Mouse (Mus musculus) ovary, postnatal 14 days (tissue): ENCODE data around the gene Chrna9.
A peak's percentile ranks its signal among the peaks of the same experiment; 100 is the strongest.

Source experiments
- DNase-seq: peaks from one replicate; pipeline ENCODE4 v3.0.0; 2022; ENCODE audit warnings: low spot score

The Chrna9 gene

DNA sequence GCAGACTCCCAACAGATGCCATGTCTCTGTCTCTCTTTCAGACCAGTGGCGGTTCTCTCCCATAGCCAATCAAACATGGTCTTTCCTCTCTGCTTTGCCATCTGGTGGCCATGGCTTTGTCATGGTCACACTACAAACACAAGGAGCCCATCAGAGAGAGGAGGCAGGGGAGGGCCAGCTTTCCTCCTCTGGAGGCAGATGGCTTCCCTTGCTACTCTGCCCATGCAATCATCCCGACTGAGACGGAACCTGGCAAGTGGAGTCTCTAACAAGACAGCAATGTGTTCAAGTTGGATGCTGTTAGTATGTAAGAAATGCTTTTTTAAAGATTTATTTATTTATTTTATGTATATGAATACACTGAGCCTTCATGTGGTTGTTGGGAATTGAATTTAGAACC lies 14.8 kb upstream of the Chrna9 start:
- no peak for DNase-seq

DNA sequence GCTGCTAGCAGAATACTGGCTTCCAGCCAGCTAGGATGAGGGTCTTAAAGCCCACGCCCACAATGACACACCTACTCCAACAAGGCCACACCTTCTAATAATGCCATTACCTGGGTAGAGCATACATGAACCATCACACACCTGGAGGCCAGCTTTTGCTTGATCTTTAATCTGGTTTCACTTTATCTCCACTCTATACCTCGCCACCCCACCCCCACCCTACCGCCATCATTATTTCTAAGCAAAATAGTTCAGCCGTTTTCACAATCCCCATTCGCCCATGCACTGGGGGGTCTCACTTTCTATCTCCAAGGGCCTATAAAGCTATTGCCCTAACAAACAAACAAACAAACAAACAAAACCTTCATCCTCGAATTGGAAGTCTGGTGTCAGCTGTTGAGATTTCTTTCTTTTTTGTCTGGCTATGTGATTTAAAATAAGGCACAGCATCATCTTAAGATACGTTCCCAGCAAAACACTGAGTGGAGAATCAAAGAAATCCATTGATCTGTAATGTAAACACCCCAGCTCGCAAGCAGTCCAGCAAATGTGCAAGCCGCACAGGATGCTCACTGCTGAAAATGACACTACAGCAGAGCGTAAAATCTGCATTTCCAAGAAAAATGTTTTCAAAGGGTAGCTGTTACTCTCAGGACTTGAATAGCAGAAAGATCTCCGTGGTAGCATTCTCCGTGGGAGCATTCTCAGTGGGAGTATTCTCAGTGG lies 13.9 kb upstream of the Chrna9 start:
- no peak for DNase-seq

DNA sequence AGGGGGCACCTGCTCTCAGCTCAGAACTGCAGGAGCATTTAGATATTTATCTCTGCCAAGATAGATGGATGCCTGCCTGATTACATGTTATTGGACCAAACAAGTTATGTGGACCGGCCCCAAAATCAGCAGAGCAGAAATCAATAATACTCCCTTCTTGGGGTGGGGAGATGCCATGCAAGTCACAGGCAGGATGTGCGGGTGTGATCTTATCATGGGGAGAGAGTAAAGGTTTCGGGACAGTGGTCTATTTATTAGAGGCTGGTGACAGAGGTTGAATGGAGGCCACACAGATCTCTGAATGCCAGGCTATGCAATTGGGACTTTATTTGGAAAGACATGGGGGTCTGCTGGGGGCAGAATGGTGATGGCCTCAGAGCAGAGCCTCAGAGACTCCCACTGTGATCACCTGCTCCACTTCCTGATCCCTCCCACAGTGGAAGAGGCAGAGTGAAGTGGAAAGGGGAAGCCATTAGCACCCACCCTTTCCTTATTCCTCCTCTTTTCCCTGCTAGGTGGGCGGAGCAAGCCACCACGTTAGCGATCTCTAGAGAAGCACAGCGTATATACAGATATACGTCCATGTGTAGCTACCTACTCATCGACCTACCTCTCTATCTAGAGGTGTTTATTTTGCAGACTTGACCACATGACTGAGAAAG lies 13.1 kb upstream of the Chrna9 start:
- DNase-seq = no peak

DNA sequence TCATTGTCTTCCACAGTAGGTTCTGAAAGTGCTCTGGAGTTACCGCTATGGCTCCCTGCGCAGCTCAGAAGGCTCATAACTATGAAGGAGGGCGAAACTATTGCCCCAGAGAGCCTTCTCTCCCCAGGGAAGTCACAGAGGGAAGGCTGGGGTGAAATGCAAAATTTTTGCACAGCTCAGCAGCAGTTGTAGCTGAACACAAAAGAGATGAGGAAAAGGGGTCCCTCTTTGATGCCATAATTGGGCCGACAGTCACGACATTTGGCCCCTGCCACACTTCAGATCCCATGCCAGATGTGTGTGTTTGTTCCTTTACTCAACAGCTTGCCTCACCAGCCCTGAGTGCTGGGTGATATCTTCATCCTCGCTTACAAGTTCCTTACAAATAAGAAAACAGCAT lies 8.1 kb upstream of the Chrna9 start:
- DNase-seq = no peak

DNA sequence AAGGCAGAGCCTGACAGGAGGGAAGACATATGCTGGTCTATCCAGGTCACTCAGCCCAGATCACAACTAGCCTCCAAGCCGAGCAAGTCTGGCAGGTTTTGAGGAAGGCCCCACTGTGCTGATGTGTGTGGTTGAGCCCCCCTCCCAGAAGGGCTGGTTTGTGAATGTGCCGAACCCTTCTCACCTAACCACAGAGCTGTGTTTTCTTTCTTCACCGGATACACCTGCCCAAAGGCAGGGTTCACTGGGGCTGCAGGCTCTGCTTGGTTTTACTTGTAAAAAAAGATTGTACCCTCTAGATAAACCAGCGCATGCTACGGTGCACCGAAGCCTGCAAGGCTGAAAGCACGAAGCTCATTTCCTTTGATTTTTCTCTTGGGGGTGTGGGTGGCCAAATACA lies 5.6 kb upstream of the Chrna9 start:
- DNase-seq = no peak

DNA sequence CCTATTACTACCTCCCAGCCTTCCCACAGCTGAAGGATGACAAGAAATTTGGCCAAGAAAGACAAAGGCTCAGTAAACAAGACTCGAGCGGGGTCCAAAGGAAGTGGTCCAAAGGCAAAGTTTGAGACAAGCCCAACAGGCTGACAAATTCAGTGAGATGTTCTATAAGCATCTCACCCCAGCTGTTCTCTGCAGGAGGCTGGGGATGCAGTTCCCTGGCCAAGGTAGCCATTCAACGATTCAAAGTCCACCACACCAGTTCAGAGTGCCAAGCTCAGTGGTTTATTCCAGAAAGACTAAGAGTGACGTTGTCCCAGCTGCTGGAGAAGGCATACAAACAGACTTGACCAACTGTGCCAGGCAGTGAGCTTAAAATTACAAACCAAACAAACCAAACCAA lies 4.5 kb upstream of the Chrna9 start:
- no peak for DNase-seq

DNA sequence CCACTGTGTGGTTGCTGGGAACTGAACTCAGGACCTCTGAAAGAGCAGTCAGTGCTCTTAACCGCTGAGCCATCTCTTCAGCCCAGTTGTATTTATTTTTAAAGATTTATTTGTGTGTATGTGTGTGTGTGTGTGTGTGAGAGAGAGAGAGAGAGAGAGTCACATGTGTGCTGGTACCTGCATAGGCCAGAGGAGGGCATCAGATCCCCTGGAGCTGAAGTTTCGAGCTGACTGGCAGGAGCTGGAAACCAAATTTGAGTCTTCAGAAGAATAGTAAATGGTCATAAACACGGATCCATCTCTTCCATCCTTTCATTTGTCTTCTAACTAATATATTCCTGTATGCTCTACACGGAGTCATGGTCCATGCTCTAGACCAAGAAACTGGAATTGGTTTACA lies 1.5 kb upstream of the Chrna9 start:
- DNase-seq = no peak

DNA sequence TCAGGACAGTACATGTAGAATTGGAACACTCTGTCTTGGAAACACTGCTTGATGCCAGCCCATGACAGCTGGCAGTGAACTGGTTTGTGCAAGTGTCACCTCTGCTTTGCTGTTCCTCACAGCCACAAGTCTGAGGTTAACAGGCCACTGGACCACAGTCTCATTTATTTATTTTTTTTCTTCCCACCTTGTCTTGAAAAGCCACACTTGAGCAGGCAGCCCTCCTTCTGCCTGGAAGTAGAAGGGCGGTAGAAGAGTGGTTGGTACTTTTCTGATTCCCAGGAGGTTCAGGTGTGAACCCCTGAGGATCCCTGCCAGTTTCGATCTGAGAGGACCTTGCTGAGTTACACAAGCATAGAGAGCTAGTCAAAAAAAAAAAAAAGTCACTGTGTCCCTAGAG lies 957 bp upstream of the Chrna9 start:
- no peak for DNase-seq

DNA sequence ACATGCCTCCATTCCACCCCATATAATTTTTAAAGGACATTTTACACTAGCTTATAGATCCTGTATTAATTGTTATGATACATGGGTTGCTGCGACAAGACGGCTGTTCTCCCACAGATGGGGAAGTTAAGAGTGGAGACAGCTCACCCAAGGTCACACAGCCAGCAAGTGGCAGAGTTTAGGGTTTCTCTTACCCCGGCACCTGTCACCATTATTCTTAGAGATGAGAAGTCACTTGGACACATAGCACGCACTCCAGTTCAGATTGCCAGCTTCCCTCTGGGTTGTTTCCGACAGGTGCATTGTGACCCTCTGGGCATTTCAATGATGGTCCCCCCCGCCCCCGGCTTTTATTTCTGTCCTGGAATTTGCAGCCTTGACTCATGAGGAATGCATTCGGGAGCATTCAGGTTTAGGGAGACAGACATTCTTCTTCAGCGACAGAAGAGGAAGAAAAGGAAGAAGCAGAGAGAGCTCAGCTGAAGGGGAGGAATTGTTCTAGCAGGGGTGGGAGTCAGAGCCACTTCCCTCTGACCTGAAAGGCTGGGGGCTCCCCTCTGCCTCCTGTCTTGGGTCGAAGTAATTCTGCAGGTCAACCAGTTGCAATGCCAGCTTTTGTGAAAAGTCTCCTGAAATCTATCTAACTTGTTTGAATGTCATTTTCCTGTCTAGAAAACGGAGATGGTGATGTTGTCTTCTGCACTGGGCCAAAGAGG lies 2.4 kb downstream of the Chrna9 start:
- no peak for DNase-seq

DNA sequence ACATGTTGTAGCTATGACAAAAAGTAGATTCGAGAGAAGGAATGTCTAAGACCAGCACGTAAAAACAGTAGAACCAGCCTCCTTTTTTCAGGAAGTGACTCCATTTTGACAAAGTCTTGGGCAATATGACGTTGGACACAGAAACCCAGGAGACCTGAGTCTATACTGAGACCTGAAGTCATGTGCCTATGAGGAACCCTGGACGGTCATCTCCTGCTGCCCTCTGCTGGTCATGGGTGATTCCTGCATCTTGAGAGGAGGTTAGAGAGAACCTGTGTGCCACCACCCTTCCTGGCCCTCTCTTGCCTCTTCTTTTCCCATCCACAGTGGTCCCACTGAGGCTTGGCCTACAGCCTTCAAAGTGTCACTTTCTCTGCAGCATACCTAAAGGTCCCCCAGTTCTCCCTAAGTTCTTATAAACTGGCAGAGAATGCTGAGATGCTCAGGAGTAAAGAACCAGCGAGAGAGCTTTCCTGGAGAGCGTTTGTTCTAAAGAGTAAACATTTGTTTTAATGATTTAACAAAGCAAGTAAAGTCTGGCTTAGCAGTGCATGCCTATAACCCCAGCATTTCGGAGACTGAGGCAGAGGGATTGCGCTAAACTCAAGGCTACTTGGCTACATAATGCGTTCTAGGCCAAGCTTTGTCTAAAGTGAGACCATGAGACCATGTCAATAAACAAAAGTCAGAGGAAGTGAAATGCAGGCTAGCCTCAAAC lies 3.4 kb downstream of the Chrna9 start:
- DNase-seq = peak; percentile 85

DNA sequence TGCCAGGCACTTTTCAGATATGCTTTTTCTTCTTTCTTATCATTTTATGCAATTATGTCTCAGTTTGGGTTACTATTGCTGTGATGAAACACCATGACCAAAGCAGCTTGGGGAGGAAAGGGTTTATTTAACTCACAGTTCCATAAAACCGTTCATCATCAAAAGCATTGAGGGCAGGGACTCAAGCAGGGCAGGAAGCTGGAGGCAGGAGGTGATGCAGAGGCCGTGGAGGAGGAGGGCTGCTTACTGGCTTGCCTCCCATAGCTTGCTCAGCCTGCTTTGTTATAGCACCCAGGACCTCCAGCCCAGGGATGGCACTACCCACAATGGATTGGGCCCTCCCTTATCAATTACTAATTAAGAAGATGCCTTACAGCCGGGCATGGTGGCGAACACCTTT lies 6.4 kb downstream of the Chrna9 start:
- no peak for DNase-seq

DNA sequence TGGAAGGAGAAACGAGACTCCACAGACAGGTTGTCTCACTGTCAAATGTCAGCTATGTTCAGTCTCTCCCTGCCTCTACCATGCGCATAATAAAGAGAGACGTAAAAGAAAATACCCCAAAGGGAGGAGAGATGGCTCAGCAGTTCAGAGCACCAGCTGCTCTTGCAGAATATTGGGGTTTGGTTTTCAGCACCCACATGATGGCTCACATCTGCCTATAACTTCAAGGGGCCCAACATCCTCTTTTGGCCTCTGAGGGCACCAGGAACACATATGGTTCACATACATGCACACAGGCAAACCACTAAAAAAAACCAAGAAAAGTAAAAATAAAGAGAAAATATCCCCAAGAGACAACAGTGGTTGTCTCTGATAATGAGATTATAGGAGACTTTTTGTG lies 15.1 kb downstream of the Chrna9 start:
- no peak for DNase-seq

DNA sequence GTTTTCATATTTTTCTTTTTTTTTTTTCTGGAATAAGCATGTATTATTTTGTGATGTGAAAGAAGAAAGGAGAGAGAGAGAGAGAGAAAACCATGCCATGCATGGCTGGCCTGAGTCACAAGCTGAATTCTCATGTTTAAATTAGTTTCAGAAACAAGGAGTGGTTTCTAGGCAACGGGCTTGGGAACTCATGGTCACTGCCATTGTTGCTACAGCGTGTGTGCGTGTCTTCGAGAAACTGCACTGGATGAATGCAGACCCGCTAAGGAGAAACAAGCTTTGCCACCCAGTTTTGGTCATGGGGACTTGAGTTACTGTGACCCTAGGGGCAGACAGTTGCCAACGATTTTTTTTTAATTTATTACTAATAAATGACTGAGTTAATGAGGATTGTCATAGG lies 15.5 kb downstream of the Chrna9 start:
- no peak for DNase-seq

DNA sequence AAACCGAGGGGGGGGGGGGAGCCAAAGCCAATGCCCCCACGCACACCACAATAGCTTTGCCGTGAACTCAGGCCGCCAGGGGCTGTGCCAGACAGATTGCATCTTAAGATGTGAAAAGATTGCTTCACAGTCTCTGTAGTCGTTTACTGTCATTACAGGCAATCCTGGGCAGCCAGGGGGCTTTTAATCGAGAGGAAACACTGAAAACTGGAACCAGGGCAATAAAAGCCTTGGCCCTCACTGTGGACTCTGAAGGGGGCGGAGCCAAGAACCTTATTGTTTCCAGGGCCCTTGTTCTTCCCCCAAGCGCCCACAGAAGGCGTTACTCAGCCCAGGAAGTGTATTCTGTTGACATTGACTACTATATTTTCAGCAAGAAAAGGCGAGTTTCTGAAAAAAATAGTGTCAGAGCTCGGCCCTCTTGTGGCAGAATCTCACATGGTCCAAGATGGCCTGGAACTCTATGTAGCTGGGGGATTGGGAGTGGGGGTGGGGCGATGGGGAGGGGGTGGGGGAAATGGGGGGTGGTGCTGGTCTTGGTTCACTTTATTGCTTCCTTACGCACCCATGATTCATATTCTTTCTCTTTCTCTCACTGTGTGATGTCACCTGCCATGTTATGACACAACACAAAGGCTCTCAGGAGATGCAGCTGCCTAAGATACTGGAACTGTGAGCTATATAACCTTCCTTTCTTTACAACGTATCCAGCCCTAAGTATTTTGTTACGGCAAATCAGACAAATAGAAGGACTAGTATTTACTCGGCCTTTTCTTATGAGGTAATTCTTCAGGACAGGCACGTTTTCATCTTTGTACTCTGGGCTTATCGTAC lies 16.2 kb downstream of the Chrna9 start:
- no peak for DNase-seq

DNA sequence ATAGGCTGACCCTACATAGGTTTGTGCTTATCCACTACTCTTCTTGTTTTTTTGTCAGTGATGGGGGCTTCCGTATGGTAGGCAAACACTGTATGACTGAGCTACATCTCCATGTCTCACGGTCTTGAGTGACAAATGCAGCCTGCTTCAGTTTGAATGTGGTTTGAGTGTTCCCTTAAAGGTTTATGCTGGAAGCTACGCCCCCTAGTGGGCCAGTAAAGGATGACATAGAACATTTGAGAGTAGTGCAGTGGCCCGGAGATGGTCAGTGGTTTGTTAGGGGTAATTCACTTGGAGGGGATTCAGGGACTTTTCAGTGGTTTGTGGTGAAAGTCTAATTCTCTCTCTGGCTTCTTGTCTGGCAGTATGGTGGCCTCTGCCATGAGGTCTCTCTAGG lies 16.8 kb downstream of the Chrna9 start:
- DNase-seq = no peak

DNA sequence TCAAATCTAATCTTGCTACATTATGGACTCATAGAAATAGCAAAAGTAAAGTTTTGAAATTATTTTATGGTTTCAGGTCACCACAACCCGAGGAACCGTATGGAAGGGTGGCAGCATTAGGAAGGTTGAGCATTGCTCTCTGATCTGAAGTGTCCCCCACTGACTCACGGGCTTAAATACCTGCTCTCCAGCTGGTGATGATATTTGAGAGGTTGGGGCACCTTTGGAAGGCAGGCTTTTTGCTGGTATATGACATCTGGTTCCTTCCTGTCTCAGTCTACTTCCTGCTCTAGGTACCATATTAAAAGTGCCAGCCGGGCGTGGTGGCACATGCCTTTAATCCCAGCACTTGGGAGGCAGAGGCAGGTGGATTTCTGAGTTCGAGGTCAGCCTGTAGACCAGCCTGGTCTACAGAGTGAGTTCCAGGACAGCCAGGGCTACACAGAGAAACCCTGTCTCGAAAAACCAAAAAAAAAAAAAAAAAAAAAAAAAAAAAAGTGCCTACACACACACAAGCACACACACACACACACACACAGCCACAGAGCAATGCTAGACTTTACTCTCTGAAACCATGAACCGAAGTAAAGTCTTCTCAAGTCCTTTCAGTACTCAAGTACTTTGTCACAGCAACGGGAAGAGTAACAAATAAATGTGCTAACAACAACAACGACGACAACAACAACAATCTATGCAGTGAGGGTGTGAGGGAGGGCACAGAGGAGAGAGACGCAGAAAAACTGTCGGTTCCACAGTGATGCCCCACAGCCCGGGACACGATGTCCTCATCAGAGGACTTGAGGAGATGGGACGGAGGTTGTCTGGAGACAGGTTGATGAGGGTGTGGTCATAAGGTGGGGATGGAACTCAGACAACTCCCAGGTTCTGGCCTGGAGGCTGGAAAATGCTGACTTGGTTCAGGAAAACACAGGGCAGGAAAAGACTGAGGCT lies 19.7 kb downstream of the Chrna9 start:
- DNase-seq = no peak

DNA sequence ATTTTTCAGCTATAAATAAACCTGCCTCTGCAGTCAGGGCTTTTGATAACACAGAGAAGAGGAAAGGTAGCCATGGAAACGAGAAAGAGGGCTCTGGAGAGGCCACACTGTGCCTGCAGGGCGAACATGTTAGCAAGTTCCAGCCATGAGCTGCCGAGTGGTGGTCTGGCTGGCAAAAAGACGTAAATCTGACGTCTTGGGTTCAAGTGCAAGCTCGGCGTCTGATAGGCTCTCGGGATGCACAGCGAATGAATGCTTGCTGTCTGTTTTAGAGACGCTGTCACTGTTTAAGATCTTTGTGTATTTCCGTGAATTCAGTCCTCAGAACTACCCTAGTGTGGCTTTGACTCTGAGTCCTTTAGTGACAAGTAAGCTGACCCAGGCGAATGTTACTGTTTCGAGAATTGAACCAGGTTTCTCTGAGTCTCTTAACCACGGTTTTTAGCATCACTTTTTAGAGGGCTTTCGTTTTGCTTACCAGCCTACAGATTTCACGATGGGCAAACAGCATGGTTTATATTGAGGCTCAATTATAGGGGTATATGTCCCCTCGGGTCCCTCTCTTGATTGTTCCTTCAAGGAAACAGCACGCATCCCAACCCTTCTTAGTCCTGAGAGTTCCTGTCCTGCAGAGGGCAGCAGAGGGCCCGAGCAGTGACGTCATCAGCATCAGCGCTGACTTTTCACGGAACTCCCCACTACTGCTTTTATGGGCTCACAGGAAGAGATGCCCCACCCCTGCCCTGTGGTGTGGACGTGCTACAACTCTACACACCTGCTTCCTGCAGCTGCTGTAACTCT lies 20.8 kb downstream of the Chrna9 start:
- peak; percentile 76 for DNase-seq

DNA sequence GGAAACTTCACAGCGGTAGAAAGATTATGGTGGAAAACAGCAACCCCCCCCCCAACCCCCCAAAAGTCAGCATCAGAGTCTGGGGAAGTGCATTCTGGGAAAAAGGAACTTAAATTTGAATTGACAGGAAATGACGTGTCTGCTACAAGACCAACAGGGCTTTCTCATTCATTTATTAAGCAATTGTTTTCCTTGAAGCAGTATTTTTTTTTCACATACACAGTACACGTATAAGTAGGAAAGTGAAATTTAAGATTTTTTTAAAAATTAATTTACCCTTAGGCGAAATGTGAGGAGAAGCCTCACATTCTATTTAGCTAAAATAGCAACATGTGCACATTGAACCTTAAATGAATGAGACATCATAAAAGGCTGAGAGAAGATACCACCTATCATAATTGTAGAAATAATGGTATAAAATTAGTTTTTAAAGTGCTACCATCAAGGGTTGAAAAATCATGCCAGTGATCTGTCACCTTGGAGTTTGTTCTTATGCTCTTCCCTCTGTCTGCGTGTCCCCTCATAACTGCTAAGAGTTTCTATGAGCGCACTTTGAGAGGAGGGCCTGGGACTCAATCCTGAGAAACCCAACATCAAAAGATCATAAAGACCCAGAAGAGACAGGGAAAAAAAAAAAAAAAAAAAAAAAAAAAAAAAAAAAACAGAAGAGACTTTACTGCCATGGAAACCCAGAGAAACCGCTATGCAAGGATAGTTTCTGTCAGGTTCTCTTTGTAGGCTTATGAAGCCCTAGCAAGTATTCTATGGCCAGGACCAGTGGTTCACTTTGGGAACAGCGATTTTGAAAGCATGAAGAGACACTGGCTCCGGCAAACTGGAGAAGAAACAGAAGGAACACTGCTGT lies 21.7 kb downstream of the Chrna9 start:
- no peak for DNase-seq

DNA sequence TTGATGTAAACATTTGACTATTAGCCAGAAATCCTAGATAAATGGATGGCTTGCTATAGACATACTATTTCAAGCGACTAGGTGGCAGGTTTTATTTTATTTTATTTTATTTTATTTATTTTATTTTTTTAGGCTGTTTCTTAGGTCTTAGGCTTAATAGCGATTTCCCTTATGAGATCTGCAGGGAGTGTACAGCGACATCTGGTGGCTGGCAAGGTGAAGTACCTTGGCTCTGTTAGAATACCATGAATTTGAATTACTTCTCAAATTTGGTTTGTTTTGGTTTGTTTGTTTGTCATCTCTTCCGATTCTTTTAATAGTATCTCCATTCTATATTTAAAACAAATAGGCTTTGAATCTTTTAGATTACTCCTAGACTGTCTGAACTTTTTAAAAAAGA lies 23.9 kb downstream of the Chrna9 start:
- peak; percentile 26 for DNase-seq
